Mouse (Mus musculus) G1E (cell line): ENCODE data around the gene Map3k12.

Source experiments
- CTCF ChIP-seq: IDR thresholded peaks from 2 replicates; pipeline ENCODE4 v1.5.1; 2012; ENCODE audit warnings: low read depth, low read length, inconsistent platforms, mixed read lengths
- GATA1 ChIP-seq: IDR thresholded peaks from 2 replicates; pipeline ENCODE4 v1.6.1; 2012; ENCODE audit warnings: borderline replicate concordance, low read length, inconsistent platforms, mixed read lengths
- GATA2 ChIP-seq: IDR thresholded peaks from 2 replicates; pipeline ENCODE4 v1.6.1; 2012; ENCODE audit warnings: low read depth, low read length, inconsistent platforms, borderline replicate concordance
- POLR2AphosphoS5 ChIP-seq: IDR thresholded peaks from 2 replicates; pipeline ENCODE4 v1.6.1; 2012; ENCODE audit warnings: low read depth, low read length, inconsistent platforms; ENCODE audit not compliant: insufficient replicate concordance
- TAL1 ChIP-seq: conservative IDR thresholded peaks from 2 replicates; pipeline ENCODE4 v1.6.1; 2012; ENCODE audit warnings: low read depth, low read length, inconsistent platforms, mixed read lengths

- no peak for TF ChIP-seq CTCF
- no peak for TF ChIP-seq POLR2AphosphoS5
- TF ChIP-seq GATA1 = no peak
- TF ChIP-seq GATA2 = no peak
- no peak for TF ChIP-seq TAL1
Observed at GRCm38 (mm10) chr15:102552599-102552998, 35.7 kb upstream of the Map3k12 start.
